Mouse (Mus musculus) kidney, postnatal 10 days (tissue): ENCODE data around the gene Clcn3.
"Not testable (repeated sequence)": the region's sequence is repeated elsewhere in the genome, so short reads cannot be mapped to it uniquely, and the experiment has no call there.

Source experiments
- DNase-seq: peaks from one replicate; pipeline ENCODE4 v3.0.0; 2021; ENCODE audit warnings: mixed read lengths

The Clcn3 gene

DNA sequence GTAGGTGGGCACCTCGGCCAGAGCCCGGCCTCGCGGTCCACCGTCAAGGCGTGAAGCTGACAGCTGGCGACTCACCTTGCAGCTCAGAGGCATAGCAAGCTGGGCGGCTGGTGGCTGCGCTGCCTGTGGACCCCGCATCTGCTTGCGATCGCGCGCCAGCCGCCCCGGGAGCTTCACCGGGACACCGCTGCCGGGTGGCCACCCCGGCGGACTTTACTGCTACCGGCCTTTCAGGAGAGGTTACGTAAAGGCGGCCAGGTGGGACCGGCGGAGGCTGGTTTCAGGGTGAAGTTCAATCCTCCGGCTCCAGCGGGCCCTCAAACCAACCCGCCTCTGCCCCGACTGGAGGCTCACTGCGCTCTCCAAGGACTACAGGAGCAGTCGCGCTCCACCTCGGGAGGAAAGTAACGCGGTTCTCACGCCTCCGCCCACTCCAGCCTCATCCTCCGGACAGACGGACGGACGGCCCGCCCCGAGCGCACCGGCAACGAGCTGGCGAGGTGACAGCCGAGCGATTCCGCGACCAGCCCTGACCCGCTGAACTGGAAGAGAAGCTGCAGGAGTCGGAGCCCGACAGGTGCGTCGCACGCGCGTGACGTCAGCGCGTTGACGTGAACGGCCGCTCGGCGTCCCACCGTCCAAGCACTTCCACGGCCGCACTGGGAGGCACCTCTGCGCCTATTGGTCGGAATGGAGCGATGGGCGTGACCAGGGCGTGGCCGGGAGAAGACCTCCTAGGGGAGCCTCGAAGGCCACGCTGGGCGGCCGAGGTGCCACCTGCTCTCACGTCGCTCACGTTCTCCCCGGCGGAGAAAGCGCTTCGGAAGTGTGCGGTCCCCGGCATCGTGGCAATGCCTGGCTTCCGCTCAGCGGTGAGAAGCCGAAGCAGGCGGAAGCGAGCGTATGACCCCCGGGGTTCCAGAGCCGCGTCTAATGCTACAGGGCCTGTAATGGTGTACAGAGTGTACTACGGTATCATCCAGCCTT, at the start of gene Clcn3:
Clcn3 (minus strand) TSS at position 600 of the 987 bp plus-strand sequence.
- DNase-seq, result peak; percentile 99

DNA sequence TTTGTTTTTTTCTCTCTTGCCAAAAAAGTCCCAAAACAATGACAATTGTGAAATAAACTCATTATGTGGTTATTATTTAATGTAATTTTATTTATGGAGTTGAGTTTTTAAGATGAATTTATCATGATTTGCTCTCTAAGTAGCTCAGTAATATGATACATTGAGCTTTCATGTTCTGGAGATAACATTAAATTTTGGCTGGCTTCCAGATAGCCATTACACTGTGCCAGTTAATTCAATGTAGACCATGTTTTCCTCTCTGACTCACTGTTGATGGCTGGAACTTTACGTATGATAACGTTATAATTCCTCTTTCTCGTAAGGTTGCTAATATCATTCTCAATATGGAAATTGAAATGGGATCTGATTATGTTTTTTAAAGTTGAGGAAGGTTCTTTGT, 13.4 kb upstream of the Clcn3 start:
- DNase-seq, result no peak

DNA sequence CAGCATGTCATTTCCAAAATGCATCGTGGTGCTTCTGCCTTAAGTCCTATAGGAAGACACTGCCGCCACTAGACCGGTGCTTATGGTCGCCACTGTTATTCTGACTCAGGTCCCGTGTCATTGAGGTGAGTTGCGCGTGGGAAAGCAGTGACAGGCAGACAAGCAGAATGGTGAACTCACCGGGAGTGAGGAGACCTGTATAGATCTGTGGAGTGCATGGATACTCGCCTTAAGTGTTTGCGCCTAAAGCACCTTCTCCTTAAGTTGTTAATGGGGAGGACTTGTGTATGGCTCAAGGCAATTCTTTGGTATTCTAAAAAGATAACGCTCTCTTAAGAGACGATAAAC, 10.5 kb upstream of the Clcn3 start:
- no peak for DNase-seq

DNA sequence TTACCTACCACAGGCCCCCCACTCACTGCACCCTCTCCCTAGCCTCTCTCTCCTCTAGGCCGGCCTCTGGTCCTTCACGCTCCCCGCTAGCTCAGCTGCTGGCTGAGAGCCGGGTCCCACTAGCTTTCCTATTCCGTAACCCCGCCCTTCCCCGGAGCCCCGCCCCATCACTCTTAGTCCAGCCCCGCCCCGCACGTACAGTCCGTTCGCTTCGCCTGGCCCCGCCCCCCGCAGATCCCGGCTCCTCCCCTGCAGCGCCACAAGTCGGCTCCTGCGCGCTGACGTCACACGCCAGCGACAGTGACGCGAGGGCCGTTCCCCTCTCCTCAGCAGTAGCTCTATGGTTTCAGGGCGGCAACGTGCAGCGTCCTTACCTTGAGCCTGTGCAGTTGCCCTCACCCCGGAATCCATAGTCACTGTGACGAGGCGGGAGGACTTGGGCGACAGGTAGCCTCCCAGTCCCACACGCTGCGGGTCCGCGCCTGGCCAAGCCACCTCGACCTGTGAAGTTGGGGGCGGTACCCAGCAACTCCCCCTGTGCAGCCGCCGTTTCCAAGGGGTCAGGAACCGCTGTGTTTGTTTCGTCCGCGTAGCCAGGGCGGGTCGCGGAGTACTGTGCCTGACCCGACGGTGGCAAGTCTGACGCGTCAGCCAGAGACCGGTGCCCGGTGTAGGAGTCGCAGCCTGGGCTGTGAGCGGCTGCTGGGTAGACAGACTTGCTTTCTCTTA, 10.0 kb upstream of the Clcn3 start, which contains the start of gene Nek1:
Nek1 (plus strand) TSS at position 286 of the 729 bp plus-strand sequence.
- DNase-seq, result peak; percentile 100

DNA sequence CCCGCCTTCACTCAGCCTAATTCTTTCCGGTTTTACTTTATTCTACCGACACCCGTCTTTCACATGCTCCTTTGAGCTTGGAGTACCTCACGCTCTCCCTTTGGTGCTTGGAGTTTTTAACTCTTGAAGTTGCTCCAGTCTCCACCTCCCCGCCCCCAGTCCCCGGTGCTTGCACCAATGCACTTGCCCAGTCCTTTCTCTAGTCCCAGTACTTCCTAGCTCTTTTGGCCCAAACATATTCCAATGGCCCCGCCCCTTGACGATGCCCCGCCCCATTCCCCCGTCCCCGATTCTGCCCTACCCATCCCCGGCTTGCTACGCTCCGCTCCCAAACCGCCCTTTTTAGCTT, 9.4 kb upstream of the Clcn3 start:
- DNase-seq, result peak; percentile 92

DNA sequence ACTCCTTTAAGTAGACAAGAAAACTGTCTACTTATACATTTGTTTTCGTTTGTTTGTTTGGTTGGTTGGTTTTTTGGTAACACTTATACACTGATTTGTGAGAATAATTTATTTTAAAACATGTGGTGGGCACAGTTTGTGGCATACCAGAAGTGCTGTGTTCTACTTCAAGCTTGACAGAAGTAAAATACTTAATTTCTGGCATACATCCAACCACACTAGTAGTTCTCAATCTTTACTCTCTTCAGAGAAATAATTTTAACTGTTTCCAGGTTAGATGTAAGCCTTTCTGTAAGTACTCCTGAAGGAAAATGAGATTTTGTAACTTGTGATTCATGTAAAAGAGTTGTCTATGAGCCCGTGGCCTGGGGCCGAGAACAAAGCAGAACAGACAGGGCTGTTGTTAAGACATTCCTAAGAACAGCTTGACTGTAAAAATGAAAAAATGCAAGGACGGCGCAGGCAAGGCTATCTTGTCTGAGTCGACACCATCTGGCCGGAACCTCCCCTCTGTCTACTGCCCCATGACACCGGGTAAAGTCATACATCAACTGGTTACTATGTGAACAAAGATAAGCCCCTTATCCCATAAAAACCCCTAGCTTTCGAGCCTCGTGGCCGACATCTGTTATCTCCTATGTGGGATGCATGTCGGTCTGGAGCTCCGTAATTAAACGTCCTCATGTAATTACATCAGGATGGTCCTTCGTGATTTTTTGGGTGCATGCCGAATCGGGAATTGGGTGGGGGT, 1.3 kb upstream of the Clcn3 start:
- not testable (repeated sequence) for DNase-seq

DNA sequence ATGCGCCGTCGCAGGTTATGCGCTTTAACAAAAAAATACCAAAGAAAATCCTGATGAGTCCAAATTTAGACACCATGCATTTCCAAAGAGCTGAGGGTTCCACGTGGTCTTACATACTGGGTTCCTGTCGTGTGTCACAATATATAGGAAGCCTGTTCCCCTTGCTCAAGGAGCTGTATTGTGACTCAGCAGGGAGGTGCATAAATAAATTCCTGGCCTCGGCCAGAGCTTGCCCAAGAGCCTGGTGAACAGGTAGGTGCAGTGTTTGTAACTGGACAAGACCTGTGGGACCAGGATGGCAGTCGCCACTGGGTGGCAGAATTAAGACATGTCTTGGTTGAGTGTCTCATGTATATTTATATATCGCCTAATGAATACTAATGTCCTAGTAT, 584 bp upstream of the Clcn3 start:
- DNase-seq, result peak; percentile 79

DNA sequence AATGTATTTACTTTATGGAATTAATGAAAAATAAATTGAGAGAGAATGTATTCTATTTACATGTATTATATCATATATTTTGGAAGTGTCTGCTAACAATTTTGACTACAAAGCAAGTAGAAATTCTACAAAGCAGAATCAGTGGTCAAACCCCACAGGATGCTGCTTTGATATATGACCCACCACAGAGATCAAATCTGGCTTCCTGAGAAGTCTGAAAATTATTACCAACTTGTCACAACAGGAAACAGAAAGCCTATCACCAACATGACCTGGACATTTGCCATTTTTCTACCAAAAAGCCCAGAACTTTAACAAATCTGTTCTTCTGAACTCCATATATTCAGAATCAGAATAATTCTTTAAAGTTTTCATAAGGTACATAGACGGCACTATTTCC, 1.7 kb downstream of the Clcn3 start:
- DNase-seq, result no peak

DNA sequence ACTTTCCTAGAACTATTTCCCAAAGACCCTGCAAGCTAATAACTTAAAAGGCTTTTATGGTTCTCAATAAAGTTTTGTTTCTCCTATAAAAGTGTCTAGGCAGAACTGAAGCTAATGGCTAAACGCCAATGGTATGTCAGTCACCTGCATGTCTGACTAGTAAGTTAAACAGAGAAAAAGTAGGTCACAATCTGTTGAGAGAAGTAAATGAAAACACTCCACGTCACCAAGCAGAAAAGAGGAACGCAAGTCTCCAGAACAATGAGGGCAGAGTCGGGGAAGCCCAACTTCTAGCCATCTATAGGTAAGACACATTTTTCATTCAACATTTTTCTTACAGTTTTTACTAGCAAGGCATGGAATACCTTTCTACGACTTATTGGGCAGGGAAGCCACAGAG, 4.6 kb downstream of the Clcn3 start:
- DNase-seq, result no peak

DNA sequence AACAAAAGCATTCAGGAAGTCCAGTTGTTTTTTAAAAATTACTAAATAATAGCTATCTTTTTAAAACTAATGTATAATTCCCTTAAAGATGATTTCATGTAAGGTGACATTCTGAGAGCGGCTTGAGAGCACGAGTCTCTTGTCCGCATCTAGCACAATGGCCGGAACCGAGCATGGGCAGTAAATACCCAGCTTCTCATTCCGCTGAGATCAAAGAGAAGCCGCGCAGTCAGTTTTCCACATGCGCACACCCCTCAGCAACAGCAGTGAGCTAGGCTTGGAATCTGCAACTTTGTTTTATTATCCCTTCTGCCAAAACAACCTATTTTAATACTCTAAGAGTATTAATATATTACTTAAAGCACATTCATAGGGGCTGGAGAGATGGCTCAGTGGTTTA, 6.3 kb downstream of the Clcn3 start:
- peak; percentile 20 for DNase-seq

DNA sequence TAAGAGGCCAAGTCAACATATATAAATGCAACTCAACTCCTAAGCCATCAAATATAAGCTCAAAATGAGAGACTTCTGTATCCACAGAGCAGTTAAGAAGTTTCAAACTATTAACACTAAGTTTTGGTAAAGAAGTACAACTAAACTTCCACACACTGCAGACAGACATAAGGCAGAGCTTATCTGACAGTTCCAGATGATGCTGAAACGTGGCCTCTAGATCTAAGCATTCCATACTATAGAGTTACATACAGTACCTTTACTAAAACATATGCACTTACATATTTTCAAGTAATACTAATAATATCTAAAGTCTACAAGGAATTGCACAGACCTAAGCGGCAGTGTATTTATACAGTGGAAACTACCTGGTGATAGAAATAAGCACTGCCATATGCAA, 8.3 kb downstream of the Clcn3 start:
- no peak for DNase-seq

DNA sequence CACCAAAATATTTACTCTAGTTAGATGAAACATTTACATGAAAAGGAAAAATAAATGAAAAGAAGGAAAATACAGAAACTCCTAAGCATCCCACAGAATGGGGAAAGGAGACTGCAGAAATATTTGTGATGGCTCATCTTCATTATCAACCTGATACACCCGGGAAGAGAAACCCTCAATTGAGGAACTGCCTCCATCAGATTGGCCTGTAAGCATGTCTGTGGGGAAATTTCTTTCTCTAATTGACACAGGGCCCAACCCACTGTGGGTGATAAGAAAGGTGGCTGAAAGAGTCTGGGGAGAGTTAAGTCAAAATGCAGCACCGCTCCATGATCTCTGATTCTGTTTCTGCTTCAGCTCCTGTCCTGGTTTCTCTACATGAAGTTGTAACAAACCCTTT, 9.7 kb downstream of the Clcn3 start:
- DNase-seq, result no peak

DNA sequence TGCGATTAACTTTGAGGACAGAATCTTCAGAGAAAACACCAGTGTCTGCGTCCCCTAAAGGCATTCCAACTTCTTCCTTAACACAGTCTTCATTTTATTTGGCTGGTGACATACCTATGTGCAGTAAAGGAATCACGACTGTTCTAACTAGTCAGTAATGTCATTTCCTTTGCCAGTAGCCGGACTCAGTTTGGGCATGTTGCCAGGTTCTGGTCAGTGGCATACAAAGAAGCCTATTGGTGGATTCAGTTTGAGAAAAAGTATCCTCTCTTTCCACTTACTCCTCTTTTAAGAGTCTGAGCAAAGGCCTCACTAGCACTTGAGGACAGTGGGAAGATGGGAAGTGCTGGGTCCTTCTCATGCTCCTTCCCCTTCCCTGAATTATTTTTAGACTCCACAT, 11.3 kb downstream of the Clcn3 start:
- DNase-seq, result peak; percentile 72

DNA sequence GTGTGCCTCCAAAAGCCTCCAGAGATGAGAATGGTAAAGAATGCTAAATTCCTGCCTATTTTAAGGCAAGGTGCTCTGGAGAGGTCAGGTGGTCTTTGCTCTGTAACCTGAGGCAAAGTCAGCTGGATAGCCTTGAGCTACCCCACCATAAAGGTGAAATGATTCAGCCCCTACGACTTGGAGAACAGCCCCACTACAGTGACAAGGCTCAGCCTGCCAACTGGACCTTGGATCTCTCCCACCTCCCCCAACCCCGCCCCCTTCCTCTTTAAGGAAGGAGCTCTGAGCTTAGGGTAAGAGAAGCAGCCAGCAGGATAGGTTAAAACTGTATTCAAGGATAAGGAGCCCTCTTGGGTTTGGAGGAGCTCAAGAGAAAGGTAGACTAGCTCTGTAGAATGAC, 14.0 kb downstream of the Clcn3 start:
- peak; percentile 35 for DNase-seq

DNA sequence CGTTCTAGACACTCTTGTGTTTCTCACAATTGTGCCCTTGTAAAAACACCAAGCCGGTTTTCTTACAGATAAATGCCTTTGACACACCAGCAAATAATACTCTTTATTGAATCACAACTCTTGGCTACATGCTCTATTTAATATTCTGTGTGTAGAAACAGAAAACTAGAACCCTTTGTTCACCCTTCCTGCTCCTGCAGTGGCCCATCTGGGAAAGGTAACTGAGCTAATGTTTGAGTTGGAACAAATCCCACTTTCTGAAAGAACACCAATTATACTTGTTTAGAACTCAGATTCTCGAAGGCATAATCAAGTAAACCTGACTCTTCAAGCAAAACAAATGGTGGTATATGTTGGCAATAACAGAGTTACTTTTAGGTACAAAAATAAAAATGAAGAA, 17.4 kb downstream of the Clcn3 start:
- DNase-seq, result no peak

DNA sequence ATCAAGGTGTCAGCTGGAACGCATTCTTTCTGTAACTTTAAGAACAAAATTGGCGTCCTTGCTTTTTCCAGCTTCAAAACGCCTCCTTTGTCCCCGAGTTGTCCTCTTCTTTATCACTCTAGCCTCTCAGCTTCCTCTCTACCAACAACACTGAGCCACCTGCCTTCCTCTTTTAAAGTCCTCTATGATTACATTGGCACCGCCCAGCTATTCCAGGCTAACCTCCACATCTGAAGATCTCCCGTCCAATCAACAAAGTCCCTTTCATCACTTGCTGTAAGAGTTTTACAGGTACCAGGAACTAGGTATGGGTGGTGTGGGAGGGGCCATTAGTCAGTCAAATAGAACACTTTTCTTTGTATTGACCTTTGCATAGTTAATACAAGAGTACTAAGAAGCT, 17.8 kb downstream of the Clcn3 start:
- DNase-seq, result no peak

DNA sequence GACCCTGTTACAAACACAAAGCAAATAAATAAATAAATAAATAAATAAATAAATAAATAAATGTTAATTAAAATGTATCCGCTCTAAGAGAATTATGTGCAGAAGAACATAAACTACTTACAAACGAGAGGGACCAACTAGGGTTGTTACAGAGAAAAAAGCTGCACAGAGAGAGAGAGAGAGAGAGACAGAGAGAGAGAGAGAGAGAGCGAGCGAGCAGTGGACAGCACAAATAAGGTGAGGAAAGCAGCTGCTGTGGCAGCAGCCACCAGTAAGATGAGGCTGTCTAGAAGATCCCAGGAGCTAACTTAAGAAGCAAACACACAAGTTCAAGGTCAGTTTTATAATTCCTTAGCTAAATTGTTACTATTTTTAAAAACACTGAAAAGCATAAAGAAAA, 18.6 kb downstream of the Clcn3 start:
- no peak for DNase-seq

DNA sequence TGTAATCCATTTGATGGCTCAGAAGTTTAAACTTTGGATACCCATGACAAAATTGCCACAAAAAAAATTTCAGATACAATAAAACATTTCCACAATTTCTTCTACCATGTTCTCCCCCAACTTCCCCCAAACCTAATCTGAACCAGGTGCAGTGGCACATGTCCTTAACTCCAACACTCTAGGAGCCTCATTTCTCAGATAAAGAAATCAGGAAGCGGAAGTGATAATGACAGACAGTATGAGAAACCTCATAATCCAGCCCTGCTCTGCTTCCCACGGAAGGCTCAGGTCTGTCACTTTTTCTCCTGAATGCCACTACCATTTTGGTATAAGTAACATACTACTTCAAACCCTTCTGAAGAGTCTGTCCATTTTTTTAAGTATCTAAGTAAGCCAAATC, 19.2 kb downstream of the Clcn3 start:
- no peak for DNase-seq

DNA sequence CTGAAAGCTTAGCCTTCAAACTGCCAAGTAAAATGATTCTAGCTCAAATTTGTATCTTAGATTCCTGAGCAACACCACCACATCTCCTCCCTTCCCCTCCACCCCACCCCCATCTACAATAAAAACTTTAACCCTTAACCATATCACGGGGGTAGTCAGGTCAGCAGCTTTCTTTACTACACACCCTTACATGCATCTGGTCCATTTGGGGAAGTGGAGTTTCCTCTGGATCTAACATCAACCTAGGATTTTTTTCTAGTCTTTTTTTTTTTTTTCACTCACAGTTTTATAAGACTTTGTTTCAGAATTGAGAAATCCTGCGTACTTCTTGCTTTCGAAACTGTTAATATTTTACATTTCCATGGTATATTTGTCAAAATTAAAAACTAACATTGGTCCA, 20.3 kb downstream of the Clcn3 start:
- no peak for DNase-seq

DNA sequence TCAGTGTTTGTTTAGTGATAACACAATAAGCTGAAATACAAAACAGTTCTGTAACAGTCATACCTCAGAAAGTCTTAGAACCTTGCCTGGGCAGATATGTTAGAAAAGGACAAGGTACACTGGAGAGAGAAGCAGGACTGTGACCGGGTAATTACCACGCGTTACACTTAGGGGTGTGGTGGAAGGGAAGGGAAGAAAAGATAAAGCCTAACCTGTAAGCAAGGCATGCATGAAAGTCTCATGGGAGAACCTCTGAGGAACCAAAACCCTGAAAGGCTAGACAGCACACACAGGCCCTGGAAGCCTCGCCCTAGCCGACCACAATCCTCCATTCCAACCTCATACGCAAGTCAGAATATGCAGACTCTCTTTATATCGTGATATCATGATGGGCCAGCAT, 26.3 kb downstream of the Clcn3 start:
- DNase-seq, result no peak

DNA sequence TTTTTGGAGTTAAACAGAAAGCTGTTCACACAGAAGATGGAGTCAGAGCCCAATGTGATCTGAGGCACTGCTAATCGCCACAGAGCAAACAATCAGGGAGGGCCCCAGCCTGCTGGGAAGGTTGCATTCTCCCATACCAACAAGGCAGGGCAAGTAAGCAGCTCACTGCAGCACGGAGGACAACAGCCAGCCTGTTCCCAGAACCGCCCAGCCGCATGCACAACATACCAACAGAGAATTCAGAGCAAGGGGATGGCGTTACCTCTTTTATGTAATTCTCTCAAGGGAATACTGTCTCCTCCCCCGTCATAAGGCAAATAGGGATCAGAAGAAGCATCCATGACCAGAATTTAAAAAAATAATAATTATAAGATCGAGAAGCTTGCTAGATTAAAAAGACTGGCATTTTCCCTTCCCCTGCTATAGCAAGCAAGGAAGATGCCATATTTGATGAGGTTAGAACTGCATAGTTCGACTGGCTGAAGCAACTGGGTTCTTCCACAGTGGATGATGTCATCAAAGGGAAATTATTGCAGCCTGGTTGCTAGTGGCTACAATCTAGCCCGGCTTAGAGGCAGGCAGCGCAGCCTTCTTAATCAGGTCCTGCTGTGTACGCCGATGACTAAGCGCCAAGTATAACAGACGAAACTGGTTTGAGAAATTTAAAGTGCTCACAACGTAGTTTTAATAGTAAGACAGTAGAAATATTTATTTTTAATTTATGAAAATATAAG, 28.7 kb downstream of the Clcn3 start:
- DNase-seq, result peak; percentile 69

DNA sequence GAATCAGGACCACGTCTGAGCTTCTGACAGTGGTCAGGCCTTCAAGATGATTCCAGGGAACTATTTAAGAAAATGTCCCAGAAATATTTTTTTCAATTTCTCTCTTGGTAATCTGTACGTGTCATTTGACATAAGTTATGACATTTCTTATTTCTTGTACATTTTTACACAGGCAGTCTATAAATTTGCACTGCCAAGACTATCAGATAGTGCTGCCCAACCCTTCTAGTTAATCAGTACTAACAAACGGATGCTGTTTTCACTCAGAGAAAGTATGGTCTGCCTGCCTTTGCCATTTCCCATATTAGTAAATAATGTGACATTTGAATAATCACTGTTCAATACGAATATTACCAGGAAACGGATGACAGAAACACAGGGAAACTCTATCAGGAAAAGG, 30.3 kb downstream of the Clcn3 start:
- DNase-seq, result no peak

DNA sequence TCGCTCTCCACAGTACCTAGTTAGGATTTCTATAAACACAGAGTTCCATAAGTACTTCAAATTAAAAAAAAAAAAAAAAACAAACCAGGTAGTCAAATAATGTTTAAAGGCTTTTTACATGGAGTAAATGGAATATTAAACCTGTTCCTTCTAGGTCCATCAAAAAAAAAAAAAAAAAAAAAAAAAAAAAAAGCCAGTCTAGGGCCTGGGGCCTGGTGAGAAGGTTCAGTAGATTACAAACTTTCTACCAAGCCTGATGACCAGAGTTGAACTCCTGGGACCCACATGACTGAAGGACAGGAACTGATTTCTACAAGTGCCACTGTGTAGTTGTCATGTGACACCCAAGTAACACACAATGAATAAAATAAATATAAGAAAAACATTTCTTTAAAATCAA, 31.3 kb downstream of the Clcn3 start:
- no peak for DNase-seq
